Mouse (Mus musculus) liver, embryonic 16.5 days (tissue): Measurements from ENCODE around the gene Wdr66. TPM values are rescaled to one million over a fixed set of nuclear protein-coding genes. Genes with fewer than 3 reads are reported as not detected.
"Not testable (repeated sequence)": the region's sequence is repeated elsewhere in the genome, so short reads cannot be mapped to it uniquely, and the experiment has no call there.

Source experiments
- ATAC-seq: fragments of 200-750 bp; cut with Nextera tagmentation; 2 replicates; pipeline ENCODE4 v1.8.0; 2017; ENCODE audit warnings: low read depth, mild to moderate bottlenecking, moderate number of reproducible peaks, moderate library complexity
- H3K27ac ChIP-seq: fragments of 300-500 bp; sonication (generic); 2 replicates; pipeline ENCODE4 v1.5.1; 2014; ENCODE audit warnings: mild to moderate bottlenecking, low read length
- H3K27me3 ChIP-seq: fragments of 300-500 bp; sonication (generic); 2 replicates; pipeline ENCODE4 v1.6.1; 2014; ENCODE audit warnings: low read depth, low read length, mixed read lengths; ENCODE audit not compliant: control insufficient read depth, insufficient read depth
- H3K36me3 ChIP-seq: fragments of 300-500 bp; sonication (generic); 2 replicates; pipeline ENCODE4 v1.6.1; 2014; ENCODE audit warnings: mild to moderate bottlenecking; ENCODE audit not compliant: control insufficient read depth, insufficient read depth
- H3K4me1 ChIP-seq: fragments of 300-500 bp; sonication (generic); 2 replicates; pipeline ENCODE4 v1.6.1; 2014; ENCODE audit warnings: low read depth, low read length, mixed read lengths; ENCODE audit not compliant: control insufficient read depth
- H3K4me2 ChIP-seq: fragments of 300-500 bp; sonication (generic); 2 replicates; pipeline ENCODE4 v1.6.1; 2014; ENCODE audit warnings: low read depth, low read length, mixed read lengths
- H3K4me3 ChIP-seq: fragments of 300-500 bp; sonication (generic); 2 replicates; pipeline ENCODE4 v1.5.1; 2014; ENCODE audit warnings: low read depth, mild to moderate bottlenecking, low read length
- H3K9ac ChIP-seq: fragments of 300-500 bp; sonication (generic); 2 replicates; pipeline ENCODE4 v1.6.1; 2014; ENCODE audit warnings: low read depth, low read length
- H3K9me3 ChIP-seq: fragments of 300-500 bp; sonication (generic); replicated peaks from 2 replicates; pipeline ENCODE4 v1.6.1; 2016; ENCODE audit warnings: low read length; ENCODE audit not compliant: control insufficient read depth
- WGBS: fragments of 180-500 bp; shearing (Covaris S2); extraction: QIAGEN DNeasy Blood & Tissue Kit; methylation state at CpG from one replicate; pipeline ENCODE4 v1.1.7; 2014; ENCODE audit not compliant: insufficient replicate concordance; 5-methylcytosine and 5-hydroxymethylcytosine counted together
- polyA plus RNA-seq: library from polyadenylated mRNA; unstranded; fragments of >200 nt; fragmentation: Nextera tagmentation; extraction: Ambion mirVana; gene quantifications from 2 replicates; pipeline ENCODE4 v1.2.1, GENCODE M21; 2015

Wdr66 gene
- 0.08 and 0.11 TPM in 2 replicates for polyA plus RNA-seq

GRCm38 (mm10) chr5:123251834-123252233, at the start of gene Wdr66:
Wdr66 (plus strand) TSS chr5:123252102.
- Histone ChIP-seq H3K4me1 (no peaks in the 10 kb centered on the region), H3K4me3 (no peak within 1 kb of the TSS), H3K27ac (no peak within 1 kb of the TSS), H3K36me3 (no peaks in the 10 kb centered on the region), H3K9ac (no peak within 1 kb of the TSS), H3K9me3 (no peaks in the 10 kb centered on the region), H3K4me2 (0 out of 2 replicates have a peak within 1 kb of the TSS, but pooled peaks have one; percentile 6), H3K27me3 (peaks cover 4% of the 10 kb centered on the region; the same call in 1 of the 2 replicates)
- ATAC-seq, result no peak
- WGBS, result 6% methylated on average over 18 of the region's 18 CpGs

- H3K9ac ChIP-seq, H3K4me2 ChIP-seq, H3K9me3 ChIP-seq, H3K27me3 ChIP-seq, ATAC-seq, H3K36me3 ChIP-seq, H3K4me3 ChIP-seq: not testable (repeated sequence)
- 37% methylated on average over 4 of the region's 4 CpGs for WGBS
- Histone ChIP-seq H3K4me1 (peaks cover 20% of the 10 kb centered on the region), H3K27ac (peak overlapping the region; percentile 66; the same call in 1 of the 2 replicates)
These were observed 49.1 kb upstream of the Wdr66 start for GRCm38 (mm10) chr5:123202771-123203170.

- H3K4me3 ChIP-seq, H3K27me3 ChIP-seq, H3K9me3 ChIP-seq, H3K27ac ChIP-seq, H3K9ac ChIP-seq, H3K4me2 ChIP-seq, H3K36me3 ChIP-seq, ATAC-seq: not testable (repeated sequence)
- H3K4me1 ChIP-seq, result peaks cover 20% of the 10 kb centered on the region
- WGBS, result 76% methylated on average over 7 of the region's 7 CpGs
These were observed 48.3 kb upstream of the Wdr66 start for GRCm38 (mm10) chr5:123203591-123203990.

GRCm38 (mm10) chr5:123222346-123223050, 29.4 kb upstream of the Wdr66 start:
- H3K36me3 ChIP-seq, H3K9me3 ChIP-seq, H3K9ac ChIP-seq, H3K4me3 ChIP-seq, H3K27me3 ChIP-seq: not testable (repeated sequence)
- Histone ChIP-seq H3K4me2 (peak overlapping the region; percentile 41), H3K27ac (peak overlapping the region; percentile 91), H3K4me1 (peaks cover 20% of the 10 kb centered on the region)
- 29% methylated on average over 3 of the region's 5 CpGs for WGBS
- peak; percentile 79 for ATAC-seq

GRCm38 (mm10) chr5:123223051-123223410, 28.9 kb upstream of the Wdr66 start:
- H3K9ac ChIP-seq, result no peak overlapping the region; the same call in 1 of the 2 replicates
- H3K9me3 ChIP-seq, result no peaks in the 10 kb centered on the region
- ATAC-seq, result peak; percentile 80
- H3K36me3 ChIP-seq, result no peaks in the 10 kb centered on the region
- peaks cover 22% of the 10 kb centered on the region for H3K4me1 ChIP-seq
- 7% methylated on average over 4 of the region's 4 CpGs for WGBS
- H3K4me2 ChIP-seq, result peak overlapping the region; percentile 41
- H3K27me3 ChIP-seq, result no peaks in the 10 kb centered on the region
- peak overlapping the region; percentile 91 for H3K27ac ChIP-seq
- H3K4me3 ChIP-seq, result no peak overlapping the region

GRCm38 (mm10) chr5:123223861-123224260, 28.0 kb upstream of the Wdr66 start:
- H3K4me2 ChIP-seq, H3K36me3 ChIP-seq, H3K9me3 ChIP-seq, H3K9ac ChIP-seq, ATAC-seq, H3K27me3 ChIP-seq, H3K4me3 ChIP-seq: not testable (repeated sequence)
- Histone ChIP-seq H3K4me1 (peaks cover 26% of the 10 kb centered on the region), H3K27ac (peak overlapping the region; percentile 77)
- 53% methylated on average over 6 of the region's 6 CpGs for WGBS

- Histone ChIP-seq H3K4me1 (peaks cover 29% of the 10 kb centered on the region), H3K27me3 (no peaks in the 10 kb centered on the region), H3K4me2 (no peak overlapping the region), H3K36me3 (no peaks in the 10 kb centered on the region), H3K9me3 (no peaks in the 10 kb centered on the region), H3K9ac (no peak overlapping the region), H3K4me3 (no peak overlapping the region), H3K27ac (no peak overlapping the region)
- 81% methylated on average over 7 of the region's 7 CpGs for WGBS
- no peak for ATAC-seq
These were observed 25.1 kb upstream of the Wdr66 start for GRCm38 (mm10) chr5:123226851-123227250.

- no peaks in the 10 kb centered on the region for H3K9me3 ChIP-seq
- H3K4me2 ChIP-seq, result peak overlapping the region; percentile 80
- H3K36me3 ChIP-seq, result no peaks in the 10 kb centered on the region
- 1% methylated on average over 42 of the region's 42 CpGs for WGBS
- H3K27ac ChIP-seq, result peak overlapping the region; percentile 77
- peak overlapping the region; percentile 75 for H3K4me3 ChIP-seq
- H3K4me1 ChIP-seq, result peaks cover 21% of the 10 kb centered on the region
- no peaks in the 10 kb centered on the region for H3K27me3 ChIP-seq
- H3K9ac ChIP-seq, result peak overlapping the region; percentile 83
- ATAC-seq, result peak; percentile 80
These were observed 24.0 kb upstream of the Wdr66 start for GRCm38 (mm10) chr5:123227762-123228523.

- no peak for ATAC-seq
- Histone ChIP-seq H3K36me3 (no peaks in the 10 kb centered on the region), H3K9me3 (no peaks in the 10 kb centered on the region), H3K4me3 (peak overlapping the region; percentile 75), H3K9ac (peak overlapping the region; percentile 83), H3K27ac (peak overlapping the region; percentile 77), H3K4me1 (peaks cover 21% of the 10 kb centered on the region), H3K4me2 (peak overlapping the region; percentile 80), H3K27me3 (no peaks in the 10 kb centered on the region)
- WGBS, result 5% methylated on average over 15 of the region's 15 CpGs
These were observed 23.4 kb upstream of the Wdr66 start for GRCm38 (mm10) chr5:123228524-123228922.
